8 mouse cellular contexts compared by ENCODE assay signal in the genomic region with DNA sequence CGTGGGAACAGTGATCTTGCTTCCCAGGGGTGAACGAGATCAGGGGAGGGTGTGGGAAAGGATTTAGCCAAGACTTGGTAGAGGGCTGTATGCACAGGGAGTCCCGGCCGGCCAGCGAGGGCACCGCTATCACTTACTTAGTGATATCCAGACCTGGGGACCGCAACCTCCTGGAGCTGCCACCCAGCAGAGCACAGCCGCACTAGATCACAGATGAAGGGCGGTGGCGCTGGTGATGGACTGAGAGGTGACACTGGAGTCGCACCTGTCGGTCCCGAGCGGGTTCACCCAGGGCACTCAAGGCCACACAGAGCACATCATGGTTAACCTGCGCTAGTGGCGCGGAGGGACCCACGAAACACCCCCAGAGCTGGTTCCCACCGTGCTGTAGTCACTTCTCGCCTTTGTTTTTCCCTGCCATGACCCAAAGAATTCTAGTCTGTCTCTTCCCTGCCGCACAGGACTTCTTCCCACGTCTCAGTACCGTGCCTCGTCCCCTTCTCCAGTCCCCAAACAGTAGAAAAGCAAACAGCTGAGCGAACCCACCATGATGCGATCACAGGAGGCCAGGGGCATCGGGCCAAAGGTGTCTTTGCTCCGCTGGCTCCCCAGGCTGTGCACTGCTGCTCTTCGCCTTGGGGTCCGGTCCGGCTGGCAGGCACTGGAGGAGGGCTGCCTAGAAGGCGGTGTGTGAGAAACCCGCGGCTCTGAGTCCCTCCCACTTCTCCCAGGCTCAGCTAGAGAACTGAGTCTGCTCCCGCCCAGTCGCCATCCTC. TPM values are rescaled to one million over a fixed set of nuclear protein-coding genes. Genes with fewer than 3 reads are reported as not detected.
DNase-seq lines count a peak whose midpoint lies in the region; ATAC-seq and TF ChIP-seq lines count a peak whose summit lies in the region.

A gene (minus strand): TSS at position 664 of the 776 bp plus-strand sequence.

- H3K9ac ChIP-seq in hindbrain, embryonic 12.5 days: peak within 1 kb of the TSS; percentile 64
- peak within 1 kb of the TSS; percentile 48 for H3K9ac ChIP-seq in lung, postnatal 0 days (replicated peaks; ENCODE audit: low read depth)

- peak within 1 kb of the TSS; percentile 95 for H3K4me2 ChIP-seq in hindbrain, embryonic 12.5 days (replicated peaks)
- H3K4me2 ChIP-seq in lung, postnatal 0 days (replicated peaks; ENCODE audit: low read depth, low read length): peak within 1 kb of the TSS; percentile 76

- under 1% methylated on average over 31 of the region's 36 CpGs for WGBS in hindbrain, embryonic 12.5 days
- WGBS in lung, postnatal 0 days: under 1% methylated on average over 35 of the region's 36 CpGs

- no peaks in the 10 kb centered on the region for H3K9me3 ChIP-seq in hindbrain, embryonic 12.5 days (replicated peaks)
- H3K9me3 ChIP-seq in lung, postnatal 0 days (ENCODE audit: low read length): no peaks in the 10 kb centered on the region

- H3K27me3 ChIP-seq in hindbrain, embryonic 12.5 days: peaks cover 3% of the 10 kb centered on the region
- no peaks in the 10 kb centered on the region for H3K27me3 ChIP-seq in lung, postnatal 0 days (replicated peaks; ENCODE audit: insufficient read depth, low read length)

- no peaks in the 10 kb centered on the region for H3K36me3 ChIP-seq in hindbrain, embryonic 12.5 days
- H3K36me3 ChIP-seq in lung, postnatal 0 days (ENCODE audit: insufficient read depth, low read length): no peaks in the 10 kb centered on the region

- peak; percentile 18 for DNase-seq in ES-CJ7 (ENCODE audit: low read depth, low spot score)
- peak; percentile 7 for DNase-seq in cerebellum, adult 8-10 months
- DNase-seq in frontal cortex, postnatal 14 days (ENCODE audit: low spot score in 2 of 2): peak; percentile 50 to 56
- peak; percentile 30 to 36 for DNase-seq in layer of hippocampus, postnatal 25 days (ENCODE audit: extremely low spot score in 1 of 2, low spot score in 1 of 2)
- peak; percentile 63 for DNase-seq in lung, postnatal 0 days (ENCODE audit: low spot score)
- peak; percentile 73 for DNase-seq in right cerebral cortex, adult 18-20 months
- DNase-seq in urinary bladder, postnatal 4 days (ENCODE audit: low spot score in 2 of 2): peak; percentile 58 to 59

- TF ChIP-seq CTCF in lung, postnatal 0 days (IDR thresholded peaks at IDR 0.05): no peak

- peak within 1 kb of the TSS; percentile 47 for H3K4me3 ChIP-seq in hindbrain, embryonic 12.5 days
- H3K4me3 ChIP-seq in lung, postnatal 0 days (ENCODE audit: low read depth, low read length): peak within 1 kb of the TSS; percentile 49

- no peak within 1 kb of the TSS for H3K27ac ChIP-seq in hindbrain, embryonic 12.5 days
- peak within 1 kb of the TSS; percentile 52 for H3K27ac ChIP-seq in lung, postnatal 0 days (ENCODE audit: low read length)

- no peak for TF ChIP-seq EP300 in lung, postnatal 0 days (IDR thresholded peaks at IDR 0.05)

- H3K4me1 ChIP-seq in hindbrain, embryonic 12.5 days: peaks cover 12% of the 10 kb centered on the region
- no peaks in the 10 kb centered on the region; the same call in 1 of the 2 replicates for H3K4me1 ChIP-seq in lung, postnatal 0 days (ENCODE audit: insufficient read depth, low read depth, low read length)

- peak; percentile 84 for ATAC-seq in hindbrain, embryonic 12.5 days (ENCODE audit: low FRiP score)
- ATAC-seq in lung, postnatal 0 days: peak; percentile 83

RNA-seq across cellular contexts. Expression of the gene that starts here (rescaled TPM):
- 6.6 and 7.3 TPM in 2 replicates for polyA plus RNA-seq in hindbrain, embryonic 12.5 days (2016; fragmentation: Nextera tagmentation; extraction: Ambion mirVana)
- total RNA-seq in layer of hippocampus, postnatal 25 days (2021): 10 to 100 TPM; 17.1 to 17.3 TPM
- 101 and 107 TPM in 2 replicates for polyA plus RNA-seq in lung, postnatal 0 days (2015; fragmentation: Nextera tagmentation; extraction: Ambion mirVana)

Comparison
In these comparisons a context has a peak if more than half of its experiments do, and no peak if none do; other contexts are left out.
1. RNA of the gene that starts here (polyA plus RNA-seq): 101 to 107 TPM in lung, postnatal 0 days; 6.6 to 7.3 TPM in hindbrain, embryonic 12.5 days; every median in the first group is over 10 times any median in the second.
2. DNase-seq: peak in every context shown above with its lines; median percentile 73 in right cerebral cortex, adult 18-20 months; 63 in lung, postnatal 0 days; 58 in urinary bladder, postnatal 4 days; 53 in frontal cortex, postnatal 14 days; 33 in layer of hippocampus, postnatal 25 days; 18 in ES-CJ7; 7 in cerebellum, adult 8-10 months.